Mouse (Mus musculus): Measurements from ENCODE around the gene Cpped1. TPM values are rescaled to one million over a fixed set of nuclear protein-coding genes. Genes with fewer than 3 reads are reported as not detected.
A peak's percentile ranks its signal among the peaks of the same experiment; 100 is the strongest.

Gene Cpped1
- total RNA-seq (2014; rRNA removed; ENCODE audit: low replicate concordance) = 53.5 and 75.6 TPM in 2 replicates
- polyA plus RNA-seq (2015; fragmentation: Nextera tagmentation; extraction: Ambion mirVana) = 33.6 and 34.1 TPM in 2 replicates

GRCm38 (mm10) chr16:11909035-11909591 lies at the start of gene Cpped1:
Gene Cpped1 (minus strand): TSS chr16:11909445.
- no peaks in the 10 kb centered on the region for H3K27me3 ChIP-seq (ENCODE audit: control insufficient read depth, insufficient read depth, low read length)
- no peaks in the 10 kb centered on the region for H3K9me3 ChIP-seq (replicated peaks; ENCODE audit: control insufficient read depth, low read length)
- under 1% methylated on average over 32 of the region's 32 CpGs for WGBS

GRCm38 (mm10) chr16:11940477-11940876 lies 31.2 kb upstream of the Cpped1 start:
- DNase-seq (ENCODE audit: low spot score) = peak; percentile 8
- Histone ChIP-seq H3K27ac (ENCODE audit: low read depth) (no peak overlapping the region), H3K36me3 (replicated peaks; ENCODE audit: control insufficient read depth, insufficient read depth, low read length) (no peaks in the 10 kb centered on the region), H3K4me1 (ENCODE audit: control insufficient read depth, insufficient read depth) (no peaks in the 10 kb centered on the region), H3K4me2 (ENCODE audit: low read depth, low read length) (no peak overlapping the region), H3K27me3 (ENCODE audit: control insufficient read depth, insufficient read depth, low read length) (no peaks in the 10 kb centered on the region), H3K9ac (replicated peaks; ENCODE audit: low read depth, low read length) (no peak overlapping the region), H3K4me3 (ENCODE audit: low read depth, low read length) (no peak overlapping the region), H3K9me3 (replicated peaks; ENCODE audit: control insufficient read depth, low read length) (peaks cover 5% of the 10 kb centered on the region; the same call in 1 of the 2 replicates)
- TF ChIP-seq EP300 (IDR thresholded peaks at IDR 0.05; ENCODE audit: low read depth) (no peak), CTCF (IDR thresholded peaks at IDR 0.05; ENCODE audit: low read depth) (peak; percentile 71)
- no peak for ATAC-seq (ENCODE audit: insufficient read depth, low read depth)

More at GRCm38 (mm10) chr16:11909035-11909591, at the start of gene Cpped1:
- Histone ChIP-seq H3K36me3 (replicated peaks; ENCODE audit: control insufficient read depth, insufficient read depth, low read length) (no peaks in the 10 kb centered on the region; the same call in 1 of the 2 replicates), H3K4me2 (ENCODE audit: low read depth, low read length) (peak within 1 kb of the TSS; percentile 63), H3K4me3 (ENCODE audit: low read depth, low read length) (peak within 1 kb of the TSS; percentile 75), H3K4me1 (ENCODE audit: control insufficient read depth, insufficient read depth) (peaks cover 16% of the 10 kb centered on the region), H3K9ac (replicated peaks; ENCODE audit: low read depth, low read length) (peak within 1 kb of the TSS; percentile 79), H3K27ac (ENCODE audit: low read depth) (peak within 1 kb of the TSS; percentile 97)
- ATAC-seq (ENCODE audit: insufficient read depth, low read depth) (peak; percentile 95), DNase-seq (ENCODE audit: low spot score) (peak; percentile 92)
- TF ChIP-seq EP300 (IDR thresholded peaks at IDR 0.05; ENCODE audit: low read depth) (0 out of 2 replicates have a peak, but pooled peaks have one; percentile 53), CTCF (IDR thresholded peaks at IDR 0.05; ENCODE audit: low read depth) (no peak)

- no peak overlapping the region for H3K4me2 ChIP-seq (ENCODE audit: low read depth, low read length)
- H3K9me3 ChIP-seq (replicated peaks; ENCODE audit: control insufficient read depth, low read length) = no peaks in the 10 kb centered on the region
- no peak overlapping the region for H3K4me3 ChIP-seq (ENCODE audit: low read depth, low read length)
- H3K36me3 ChIP-seq (replicated peaks; ENCODE audit: control insufficient read depth, insufficient read depth, low read length) = no peaks in the 10 kb centered on the region
- H3K27ac ChIP-seq (ENCODE audit: low read depth) = no peak overlapping the region
- no peaks in the 10 kb centered on the region for H3K27me3 ChIP-seq (ENCODE audit: control insufficient read depth, insufficient read depth, low read length)
- no peak for DNase-seq (ENCODE audit: low spot score)
- TF ChIP-seq CTCF (IDR thresholded peaks at IDR 0.05; ENCODE audit: low read depth) = no peak
- TF ChIP-seq EP300 (IDR thresholded peaks at IDR 0.05; ENCODE audit: low read depth) = no peak
- ATAC-seq (ENCODE audit: insufficient read depth, low read depth) = no peak
- WGBS = 72% methylated on average over 3 of the region's 3 CpGs
- H3K4me1 ChIP-seq (ENCODE audit: control insufficient read depth, insufficient read depth) = peaks cover 16% of the 10 kb centered on the region
- H3K9ac ChIP-seq (replicated peaks; ENCODE audit: low read depth, low read length) = no peak overlapping the region
These were observed 1.6 kb upstream of the Cpped1 start for GRCm38 (mm10) chr16:11910801-11911200.

- no peak overlapping the region; the same call in 1 of the 2 replicates for H3K4me3 ChIP-seq (ENCODE audit: low read depth, low read length)
- DNase-seq (ENCODE audit: low spot score) = no peak
- H3K27ac ChIP-seq (ENCODE audit: low read depth) = no peak overlapping the region
These were observed 572 bp upstream of the Cpped1 start for GRCm38 (mm10) chr16:11909817-11910216.

GRCm38 (mm10) chr16:11908461-11909014 lies 707 bp downstream of the Cpped1 start:
- WGBS = 14% methylated on average over 11 of the region's 11 CpGs
- ATAC-seq (ENCODE audit: insufficient read depth, low read depth) (peak; percentile 39), DNase-seq (ENCODE audit: low spot score) (no peak)
- Histone ChIP-seq H3K4me3 (ENCODE audit: low read depth, low read length) (peak overlapping the region; percentile 75), H3K27ac (ENCODE audit: low read depth) (peak overlapping the region; percentile 97), H3K36me3 (replicated peaks; ENCODE audit: control insufficient read depth, insufficient read depth, low read length) (no peaks in the 10 kb centered on the region; the same call in 1 of the 2 replicates), H3K4me1 (ENCODE audit: control insufficient read depth, insufficient read depth) (peaks cover 16% of the 10 kb centered on the region), H3K9me3 (replicated peaks; ENCODE audit: control insufficient read depth, low read length) (no peaks in the 10 kb centered on the region), H3K9ac (replicated peaks; ENCODE audit: low read depth, low read length) (peak overlapping the region; percentile 79), H3K4me2 (ENCODE audit: low read depth, low read length) (peak overlapping the region; percentile 63), H3K27me3 (ENCODE audit: control insufficient read depth, insufficient read depth, low read length) (no peaks in the 10 kb centered on the region)
- TF ChIP-seq EP300 (IDR thresholded peaks at IDR 0.05; ENCODE audit: low read depth) (no peak), CTCF (IDR thresholded peaks at IDR 0.05; ENCODE audit: low read depth) (no peak)

More at GRCm38 (mm10) chr16:11909817-11910216, 572 bp upstream of the Cpped1 start:
- Histone ChIP-seq H3K36me3 (replicated peaks; ENCODE audit: control insufficient read depth, insufficient read depth, low read length) (no peaks in the 10 kb centered on the region), H3K9me3 (replicated peaks; ENCODE audit: control insufficient read depth, low read length) (no peaks in the 10 kb centered on the region), H3K27me3 (ENCODE audit: control insufficient read depth, insufficient read depth, low read length) (no peaks in the 10 kb centered on the region), H3K4me2 (ENCODE audit: low read depth, low read length) (peak overlapping the region; percentile 63), H3K9ac (replicated peaks; ENCODE audit: low read depth, low read length) (no peak overlapping the region), H3K4me1 (ENCODE audit: control insufficient read depth, insufficient read depth) (peaks cover 16% of the 10 kb centered on the region)
- no peak for TF ChIP-seq CTCF (IDR thresholded peaks at IDR 0.05; ENCODE audit: low read depth)
- no peak for TF ChIP-seq EP300 (IDR thresholded peaks at IDR 0.05; ENCODE audit: low read depth)
- no peak for ATAC-seq (ENCODE audit: insufficient read depth, low read depth)
- 66% methylated on average over 3 of the region's 3 CpGs for WGBS

Data from heart, postnatal 0 days (tissue).